Mouse (Mus musculus): ENCODE results near the gene Mycs. TPM values are rescaled to one million over a fixed set of nuclear protein-coding genes. Genes with fewer than 3 reads are reported as not detected.

Mycs gene
- total RNA-seq (2021): not detected
- long read RNA-seq, experiment 1: 0 reads
- long read RNA-seq, experiment 2: 0 reads

GRCm38 (mm10) chrX:5469165-5469564, at the start of gene Mycs:
Gene Mycs (minus strand): TSS chrX:5469265.
- DNase-seq (ENCODE audit: low spot score): no peak

GRCm38 (mm10) chrX:5468022-5468421, 1.0 kb downstream of the Mycs start:
- DNase-seq (ENCODE audit: low spot score): no peak

Other genes with a start within 250 kb of the Mycs start
- gene Btbd35f7, start 199.8 kb upstream of the Mycs start, total RNA-seq (2021): not detected

All from gastrocnemius, adult 18-20 months (tissue).